Mouse (Mus musculus) forebrain, embryonic 16.5 days (tissue): ENCODE data around the gene Evx2. TPM values are rescaled to one million over a fixed set of nuclear protein-coding genes. Genes with fewer than 3 reads are reported as not detected.

Experiments used
- ATAC-seq: fragments of 200-750 bp; cut with Nextera tagmentation; 2 replicates; pipeline ENCODE4 v1.8.0; 2017; ENCODE audit warnings: mild to moderate bottlenecking, moderate library complexity
- H3K27ac ChIP-seq: fragments of 300-500 bp; sonication (generic); 2 replicates; pipeline ENCODE4 v1.5.1; 2014; ENCODE audit warnings: low read length, control low read depth
- H3K27me3 ChIP-seq: fragments of 300-500 bp; sonication (generic); replicated peaks from 2 replicates; pipeline ENCODE4 v1.6.1; 2014; ENCODE audit warnings: low read length; ENCODE audit not compliant: control insufficient read depth, insufficient read depth
- H3K36me3 ChIP-seq: fragments of 300-500 bp; sonication (generic); 2 replicates; pipeline ENCODE4 v1.6.1; 2014; ENCODE audit not compliant: control insufficient read depth, insufficient read depth
- H3K4me1 ChIP-seq: fragments of 300-500 bp; sonication (generic); replicated peaks from 2 replicates; pipeline ENCODE4 v1.6.1; 2014; ENCODE audit warnings: low read length; ENCODE audit not compliant: control insufficient read depth, insufficient read depth
- H3K4me2 ChIP-seq: fragments of 300-500 bp; sonication (generic); 2 replicates; pipeline ENCODE4 v1.6.1; 2014; ENCODE audit warnings: mild to moderate bottlenecking, low read length, control low read depth
- H3K4me3 ChIP-seq: fragments of 300-500 bp; sonication (generic); replicated peaks from 2 replicates; pipeline ENCODE4 v1.5.1; 2014; ENCODE audit warnings: mild to moderate bottlenecking, low read length, control low read depth
- H3K9ac ChIP-seq: fragments of 300-500 bp; sonication (generic); replicated peaks from 2 replicates; pipeline ENCODE4 v1.6.1; 2014; ENCODE audit warnings: low read depth, low read length, control low read depth
- H3K9me3 ChIP-seq: fragments of 300-500 bp; sonication (generic); 2 replicates; pipeline ENCODE4 v1.6.1; 2016; ENCODE audit warnings: low read length; ENCODE audit not compliant: control insufficient read depth
- WGBS: fragments of 180-500 bp; shearing (Covaris S2); extraction: QIAGEN DNeasy Blood & Tissue Kit; methylation state at CpG from one replicate; pipeline ENCODE4 v1.1.7; 2014; 5-methylcytosine and 5-hydroxymethylcytosine counted together
- polyA plus RNA-seq: library from polyadenylated mRNA; unstranded; fragments of >200 nt; fragmentation: Nextera tagmentation; extraction: Ambion mirVana; gene quantifications from 2 replicates; pipeline ENCODE4 v1.2.1, GENCODE M21; 2015

The Evx2 gene
- polyA plus RNA-seq: 0.07 TPM in 1 of 2 replicates, not detected in the other

DNA sequence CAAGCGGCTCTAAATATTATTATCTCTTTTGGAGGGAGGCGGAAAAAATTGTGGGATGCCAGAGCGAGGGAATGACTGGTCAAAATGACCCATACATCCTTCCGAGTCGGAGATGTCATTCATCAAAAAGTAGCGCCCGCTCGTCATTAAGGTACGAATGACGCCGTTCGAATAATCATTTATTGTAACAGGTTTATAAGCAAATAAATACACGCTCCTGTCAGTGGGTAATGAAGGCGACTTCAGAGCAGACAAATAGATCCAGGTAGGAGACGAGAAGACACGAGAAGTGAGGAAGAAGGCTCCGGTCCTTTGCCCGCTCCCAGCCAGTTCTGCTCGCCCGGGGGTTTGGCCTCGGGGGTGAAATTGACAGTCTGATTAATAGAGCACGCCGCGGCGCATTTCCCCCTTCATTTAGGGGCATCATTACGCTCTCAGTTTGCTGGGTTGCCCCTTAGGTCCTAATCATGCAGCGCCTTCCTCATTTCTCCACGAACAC lies at the start of gene Evx2:
Gene Evx2 (minus strand): TSS at position 51 of the 499 bp plus-strand sequence.
- H3K9ac ChIP-seq: no peak within 1 kb of the TSS
- 2% methylated on average over 28 of the region's 28 CpGs for WGBS
- no peak within 1 kb of the TSS for H3K4me3 ChIP-seq
- no peak within 1 kb of the TSS for H3K27ac ChIP-seq
- H3K4me1 ChIP-seq: peaks cover 7% of the 10 kb centered on the region
- peaks cover 64% of the 10 kb centered on the region for H3K27me3 ChIP-seq
- no peak within 1 kb of the TSS for H3K4me2 ChIP-seq
- no peak for ATAC-seq
- H3K9me3 ChIP-seq: no peaks in the 10 kb centered on the region
- H3K36me3 ChIP-seq: no peaks in the 10 kb centered on the region

DNA sequence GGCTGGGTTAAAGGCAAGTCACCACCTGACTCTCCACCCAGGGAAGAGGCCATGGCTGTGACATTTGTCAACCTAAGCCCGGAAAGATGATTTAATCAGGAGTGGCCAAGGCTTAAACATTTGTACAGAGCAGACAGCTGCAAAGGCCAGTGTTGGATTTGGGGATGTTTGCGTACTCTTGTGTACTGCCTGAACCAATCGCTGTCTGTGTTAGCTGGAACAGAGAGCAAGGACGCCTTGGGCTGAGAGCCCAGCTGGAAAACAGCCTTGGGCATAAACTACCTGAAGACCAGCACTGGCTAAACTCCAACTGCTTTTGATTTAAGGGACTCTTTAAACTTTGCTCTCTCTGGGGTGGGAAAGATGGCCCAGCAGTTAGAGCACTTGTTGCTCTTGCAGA lies 49.3 kb upstream of the Evx2 start:
- no peak overlapping the region for H3K27ac ChIP-seq
- ATAC-seq: no peak

DNA sequence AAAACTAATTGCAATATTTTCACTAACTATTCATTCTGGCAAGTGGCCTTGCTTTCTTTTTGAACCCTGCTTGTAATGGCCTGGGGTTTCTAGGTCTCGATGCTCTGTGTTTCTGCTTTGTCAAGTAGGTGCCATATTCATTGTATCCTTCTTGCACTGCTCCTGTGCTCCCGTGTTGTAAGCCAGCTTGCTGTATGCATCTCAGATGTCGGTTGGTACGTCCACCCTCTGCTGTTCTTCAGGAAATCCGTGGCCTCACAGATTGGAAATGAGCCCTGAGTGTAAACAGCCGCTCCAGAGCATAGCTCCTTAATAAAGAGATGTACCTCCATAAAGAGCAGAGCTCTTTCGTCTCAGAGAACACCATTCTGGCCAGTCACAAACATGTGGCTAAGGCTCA lies 48.2 kb upstream of the Evx2 start:
- H3K4me2 ChIP-seq: no peak overlapping the region
- H3K4me3 ChIP-seq: no peak overlapping the region
- H3K36me3 ChIP-seq: no peaks in the 10 kb centered on the region
- H3K4me1 ChIP-seq: peaks cover 17% of the 10 kb centered on the region
- H3K27ac ChIP-seq: no peak overlapping the region
- no peak for ATAC-seq
- H3K9me3 ChIP-seq: no peaks in the 10 kb centered on the region
- WGBS: 5% methylated on average over 7 of the region's 7 CpGs
- H3K27me3 ChIP-seq: peaks cover 87% of the 10 kb centered on the region
- no peak overlapping the region for H3K9ac ChIP-seq

More for the DNA sequence above, 49.3 kb upstream of the Evx2 start:
- H3K36me3 ChIP-seq: no peaks in the 10 kb centered on the region
- WGBS: 2% methylated on average over 4 of the region's 4 CpGs
- H3K4me3 ChIP-seq: no peak overlapping the region
- no peak overlapping the region for H3K9ac ChIP-seq
- H3K4me1 ChIP-seq: peaks cover 17% of the 10 kb centered on the region
- H3K27me3 ChIP-seq: peaks cover 87% of the 10 kb centered on the region
- no peaks in the 10 kb centered on the region for H3K9me3 ChIP-seq
- H3K4me2 ChIP-seq: no peak overlapping the region

DNA sequence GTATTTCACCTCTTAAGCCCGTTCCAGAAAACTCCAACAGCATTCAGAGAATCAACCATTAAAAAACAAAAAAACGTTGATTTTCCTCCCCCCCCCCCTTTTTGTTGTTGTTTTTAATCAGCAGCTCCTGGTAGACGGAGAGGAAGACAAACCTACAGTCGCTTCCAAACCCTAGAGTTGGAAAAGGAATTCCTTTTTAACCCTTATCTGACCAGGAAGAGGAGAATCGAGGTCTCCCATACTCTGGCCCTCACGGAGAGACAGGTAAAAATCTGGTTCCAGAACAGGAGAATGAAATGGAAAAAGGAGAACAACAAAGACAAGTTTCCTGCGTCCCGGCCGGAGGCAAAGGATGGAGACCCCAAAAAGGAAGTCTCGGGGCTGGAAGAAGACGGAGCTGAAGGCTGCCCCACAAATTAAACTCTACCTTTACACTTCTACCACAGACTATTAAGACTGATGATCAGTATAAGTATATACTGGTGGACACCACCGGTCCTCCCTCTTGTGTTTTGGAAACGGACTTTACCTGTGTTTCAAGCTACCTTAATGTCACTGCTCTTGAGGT lies 47.1 kb upstream of the Evx2 start:
- no peak overlapping the region for H3K4me3 ChIP-seq
- H3K9me3 ChIP-seq: no peaks in the 10 kb centered on the region
- H3K27me3 ChIP-seq: peaks cover 84% of the 10 kb centered on the region
- H3K4me2 ChIP-seq: no peak overlapping the region
- H3K27ac ChIP-seq: no peak overlapping the region
- no peak for ATAC-seq
- no peak overlapping the region for H3K9ac ChIP-seq
- peaks cover 13% of the 10 kb centered on the region for H3K4me1 ChIP-seq
- H3K36me3 ChIP-seq: no peaks in the 10 kb centered on the region
- 3% methylated on average over 13 of the region's 13 CpGs for WGBS

DNA sequence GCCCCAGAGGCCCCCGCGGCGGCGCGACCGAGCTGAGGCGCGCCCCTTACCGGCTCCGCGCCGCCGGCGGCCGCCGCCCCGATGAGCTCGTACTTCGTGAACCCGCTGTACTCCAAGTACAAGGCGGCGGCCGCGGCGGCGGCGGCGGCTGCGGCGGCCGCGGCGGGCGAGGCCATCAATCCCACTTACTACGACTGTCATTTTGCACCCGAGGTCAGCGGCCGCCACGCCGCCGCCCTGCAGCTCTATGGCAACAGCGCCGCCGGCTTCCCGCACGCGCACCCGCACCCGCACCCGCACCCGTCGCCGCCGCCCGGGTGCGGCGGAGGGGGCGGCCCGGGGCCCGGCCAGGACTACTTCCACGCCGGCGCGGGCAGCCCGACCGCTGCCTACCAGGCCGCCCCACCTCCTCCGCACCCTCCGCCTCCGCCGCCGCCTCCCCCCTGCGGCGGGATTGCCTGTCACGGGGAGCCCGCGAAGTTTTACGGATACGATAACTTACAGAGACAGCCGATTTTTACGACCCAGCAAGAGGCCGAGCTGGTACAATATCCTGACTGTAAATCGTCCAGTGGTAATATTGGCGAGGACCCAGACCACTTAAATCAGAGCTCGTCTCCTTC lies 46.2 kb upstream of the Evx2 start:
- Histone ChIP-seq H3K36me3 (no peaks in the 10 kb centered on the region), H3K4me3 (peak overlapping the region; percentile 31), H3K4me1 (peaks cover 13% of the 10 kb centered on the region), H3K27me3 (peaks cover 86% of the 10 kb centered on the region), H3K4me2 (peak overlapping the region; percentile 37), H3K9ac (no peak overlapping the region), H3K9me3 (no peaks in the 10 kb centered on the region), H3K27ac (no peak overlapping the region)
- under 1% methylated on average over 74 of the region's 85 CpGs for WGBS
- ATAC-seq: no peak

DNA sequence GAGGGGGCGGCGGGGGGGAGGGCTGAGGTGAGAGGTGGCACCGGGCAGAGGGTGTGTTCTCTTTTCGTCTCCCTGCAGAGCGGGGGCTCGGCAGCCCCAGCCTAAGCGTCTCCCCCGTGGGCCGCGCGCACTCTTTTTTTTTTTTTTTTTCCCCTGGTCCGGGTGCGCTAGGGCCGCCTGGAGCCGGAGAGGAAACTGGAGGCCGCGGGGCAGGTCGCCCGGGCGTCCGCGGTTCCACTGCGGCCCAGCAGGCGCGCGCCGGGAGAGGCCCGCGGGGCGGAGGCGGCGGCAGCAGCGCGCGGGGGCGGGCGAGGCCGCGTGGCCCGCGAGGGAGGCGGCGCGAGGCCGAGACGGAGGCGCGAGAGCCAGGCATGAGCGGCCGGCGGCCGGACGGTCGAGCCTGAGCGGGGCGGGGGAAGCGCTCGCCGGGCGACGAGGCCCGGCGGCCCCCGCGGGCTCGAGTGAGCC lies 45.7 kb upstream of the Evx2 start:
- Histone ChIP-seq H3K9ac (no peak overlapping the region), H3K4me2 (peak overlapping the region; percentile 37), H3K4me3 (peak overlapping the region; percentile 31), H3K4me1 (peaks cover 13% of the 10 kb centered on the region), H3K27ac (no peak overlapping the region), H3K36me3 (no peaks in the 10 kb centered on the region), H3K9me3 (no peaks in the 10 kb centered on the region), H3K27me3 (peaks cover 86% of the 10 kb centered on the region)
- under 1% methylated on average over 40 of the region's 66 CpGs for WGBS
- no peak for ATAC-seq

DNA sequence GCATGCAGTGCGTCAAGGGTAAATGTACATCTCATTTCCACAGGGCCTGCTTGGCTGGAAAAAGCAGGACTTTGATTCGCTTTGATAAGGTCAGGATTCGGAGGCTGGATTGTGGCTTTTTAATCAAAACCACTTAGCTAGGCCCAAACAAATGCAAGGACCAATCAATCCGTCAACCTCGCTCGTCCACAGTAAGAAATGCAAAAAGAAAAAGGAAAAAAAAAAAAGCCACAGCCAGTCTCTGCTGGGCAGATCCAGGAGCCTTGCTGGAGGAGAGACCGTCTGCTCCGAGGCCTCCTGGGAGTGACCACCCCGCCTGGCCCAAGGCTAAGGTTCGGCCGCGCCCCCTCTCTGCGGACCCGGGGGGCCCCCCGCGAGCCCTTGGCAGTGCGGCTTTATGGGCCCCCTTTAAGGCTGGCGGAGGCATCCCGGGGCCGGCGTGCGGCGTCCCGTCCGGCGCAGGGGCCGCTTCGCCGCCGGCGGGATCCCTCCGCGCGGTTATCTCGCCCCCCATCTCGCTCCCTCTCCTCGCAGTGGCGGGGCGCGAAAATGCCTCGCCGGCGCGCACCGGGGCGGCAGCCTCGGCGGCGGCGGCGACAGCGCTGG lies 45.1 kb upstream of the Evx2 start, which contains the start of gene Hoxd8:
Gene Hoxd8 (plus strand): TSS at position 223 of the 606 bp plus-strand sequence.
- no peak for ATAC-seq
- H3K27ac ChIP-seq: no peak within 1 kb of the TSS
- WGBS: under 1% methylated on average over 50 of the region's 52 CpGs
- H3K4me2 ChIP-seq: peak within 1 kb of the TSS; percentile 37
- no peak within 1 kb of the TSS for H3K9ac ChIP-seq
- no peaks in the 10 kb centered on the region for H3K36me3 ChIP-seq
- H3K4me3 ChIP-seq: peak within 1 kb of the TSS; percentile 31
- no peaks in the 10 kb centered on the region for H3K9me3 ChIP-seq
- H3K27me3 ChIP-seq: peaks cover 86% of the 10 kb centered on the region
- peaks cover 13% of the 10 kb centered on the region for H3K4me1 ChIP-seq

DNA sequence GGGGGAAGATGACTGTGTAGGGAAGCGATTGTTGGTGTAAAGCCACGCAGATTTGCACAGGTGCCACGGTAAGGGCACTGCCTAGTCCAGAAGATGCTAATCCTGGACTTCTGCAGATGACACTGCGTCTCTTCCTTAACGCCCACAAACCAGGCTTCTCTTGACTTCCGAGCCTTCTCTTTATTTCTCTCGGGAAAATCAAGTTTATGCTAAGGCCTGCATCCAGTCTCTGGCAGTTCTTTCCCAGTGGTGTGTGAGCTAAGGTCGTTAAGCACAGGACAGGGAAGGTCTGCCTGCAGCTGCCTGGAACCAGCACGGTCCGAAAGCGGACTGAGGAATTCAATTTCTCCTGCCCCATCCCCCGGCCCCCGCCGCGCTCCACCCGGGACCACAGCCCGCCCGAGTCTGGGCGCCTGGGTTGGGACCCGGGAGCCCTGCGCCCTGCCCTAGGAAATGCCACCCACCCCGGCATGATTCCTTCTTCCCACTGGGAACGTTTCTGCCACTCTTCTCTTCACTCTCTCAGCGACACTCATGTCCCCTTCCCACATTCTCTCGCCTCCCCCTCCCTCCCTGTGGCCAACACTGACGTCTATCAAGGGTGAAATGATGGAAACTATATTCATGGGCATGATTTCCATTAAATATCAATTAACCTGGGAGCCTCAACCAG lies 44.5 kb upstream of the Evx2 start:
- Histone ChIP-seq H3K36me3 (no peaks in the 10 kb centered on the region), H3K4me3 (no peak overlapping the region), H3K4me2 (no peak overlapping the region), H3K9ac (no peak overlapping the region), H3K27me3 (peaks cover 86% of the 10 kb centered on the region), H3K4me1 (peaks cover 13% of the 10 kb centered on the region), H3K9me3 (no peaks in the 10 kb centered on the region), H3K27ac (no peak overlapping the region)
- no peak for ATAC-seq
- 1% methylated on average over 26 of the region's 26 CpGs for WGBS

DNA sequence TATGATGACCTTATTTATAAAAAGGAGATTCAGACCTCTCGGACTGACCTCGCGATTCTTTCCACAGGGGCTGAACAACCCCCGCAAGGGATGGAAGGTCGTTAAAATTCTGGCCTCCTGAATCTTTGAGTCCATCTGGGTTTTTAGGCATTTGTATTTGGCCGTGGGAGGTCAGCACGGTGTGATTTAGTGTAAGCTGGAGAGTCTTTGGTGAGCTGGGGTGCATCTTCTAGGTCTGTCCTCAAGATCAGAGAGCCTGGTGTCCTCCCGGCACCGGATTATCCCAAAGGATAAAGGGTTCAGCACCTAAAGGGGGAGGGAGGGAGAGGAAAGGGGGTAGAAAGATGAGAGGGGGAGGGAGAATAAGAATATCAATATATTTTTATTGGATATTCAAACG lies 44.0 kb upstream of the Evx2 start:
- no peak for ATAC-seq
- Histone ChIP-seq H3K36me3 (no peaks in the 10 kb centered on the region), H3K4me1 (peaks cover 16% of the 10 kb centered on the region), H3K27ac (no peak overlapping the region), H3K9me3 (no peaks in the 10 kb centered on the region), H3K27me3 (peaks cover 86% of the 10 kb centered on the region), H3K4me3 (no peak overlapping the region), H3K4me2 (no peak overlapping the region), H3K9ac (no peak overlapping the region)
- 3% methylated on average over 10 of the region's 10 CpGs for WGBS
